Mouse (Mus musculus) mouse trophoblast stem cell (cell line): ENCODE results near the gene Cxcl2.

Experiments
- in situ Hi-C, 2 experiments: fragments of 300-500 bp; cut with MseI, MboI; formaldehyde crosslinking; loops; 2 replicates in 1 of 2; 3 replicates in 1 of 2; pipeline ENCODE4 v1.15.1; 2025

The Cxcl2 gene

GRCm38 (mm10) chr5:90894231-90894630 lies 9.4 kb upstream of the Cxcl2 start:
- in situ Hi-C loops: no loop called here

GRCm38 (mm10) chr5:90897429-90897828 lies 6.2 kb upstream of the Cxcl2 start:
- in situ Hi-C loops: no loop called here

- in situ Hi-C loops: no loop called here
These were observed 4.4 kb upstream of the Cxcl2 start for GRCm38 (mm10) chr5:90899308-90899707.

DNA sequence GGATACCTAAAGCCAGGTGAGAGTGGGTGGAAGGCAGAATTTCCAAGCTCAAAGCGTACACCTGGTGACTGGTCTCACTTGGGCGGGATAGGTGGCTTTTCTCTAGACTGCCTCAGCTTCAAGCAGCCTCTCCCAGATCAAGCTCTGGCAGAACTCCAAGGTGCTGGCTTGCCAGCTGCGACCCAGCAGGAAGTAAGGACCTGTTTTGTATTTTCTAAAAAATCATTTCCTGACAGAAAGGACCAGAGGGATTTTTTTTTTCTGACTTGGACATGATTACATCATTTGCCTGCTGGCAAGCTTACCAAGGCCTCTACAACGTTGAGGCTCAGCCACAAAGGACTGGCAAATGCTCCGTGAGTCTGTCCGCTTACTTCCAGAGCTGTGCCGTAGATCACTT lies 3.5 kb upstream of the Cxcl2 start:
- in situ Hi-C loops: loop anchor here (10.0 kb wide), 1 partner anchor 235 kb away; no protein-coding TSS in a partner anchor

DNA sequence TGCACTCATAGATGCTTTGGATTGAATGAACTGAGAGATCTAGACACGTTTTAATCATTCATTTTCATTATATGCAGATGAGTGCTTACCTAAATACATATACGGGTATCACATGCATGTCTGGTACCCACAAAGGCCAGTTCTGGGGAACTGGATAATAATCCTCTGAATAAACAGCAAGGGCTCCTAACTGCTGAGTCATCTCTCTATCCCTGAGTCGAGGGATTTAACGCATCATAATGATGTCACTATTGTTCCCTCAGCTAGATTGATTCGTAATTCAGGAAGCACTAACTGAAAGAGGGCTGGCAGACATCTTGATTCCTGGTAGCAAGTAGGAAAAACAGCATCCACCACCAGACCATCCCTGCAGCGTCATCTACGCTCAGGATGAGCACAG lies 3.0 kb upstream of the Cxcl2 start:
- in situ Hi-C loops: loop anchor here (10.0 kb wide), 1 partner anchor 236 kb away; no protein-coding TSS in a partner anchor

GRCm38 (mm10) chr5:90902380-90903260 lies 1.1 kb upstream of the Cxcl2 start:
- in situ Hi-C loops: loop anchor here (10.0 kb wide), 1 partner anchor 238 kb away; no protein-coding TSS in a partner anchor

DNA sequence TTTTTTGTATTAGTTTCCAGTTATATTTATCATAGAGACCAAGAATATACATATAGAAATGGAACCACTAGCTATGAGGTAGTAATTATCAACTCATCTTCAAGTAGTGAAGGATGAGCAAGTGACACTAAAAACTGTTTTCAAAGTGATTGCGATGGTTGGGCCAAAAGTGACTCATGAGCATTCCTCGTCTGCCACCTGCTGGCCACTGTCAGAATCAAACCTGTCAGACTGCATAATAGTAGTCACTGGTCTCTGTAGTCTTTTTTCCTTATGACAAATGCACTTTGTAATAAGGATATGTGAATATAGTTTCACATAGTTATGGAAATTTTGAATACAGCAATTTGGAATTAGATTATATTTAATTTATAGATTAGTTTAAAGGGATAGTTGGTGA lies 5.3 kb downstream of the Cxcl2 start:
- in situ Hi-C loops: loop anchor here (10.0 kb wide), 1 partner anchor 244 kb away; no protein-coding TSS in a partner anchor

- in situ Hi-C loops: no loop called here
These were observed 15.8 kb downstream of the Cxcl2 start for GRCm38 (mm10) chr5:90919495-90919894.

DNA sequence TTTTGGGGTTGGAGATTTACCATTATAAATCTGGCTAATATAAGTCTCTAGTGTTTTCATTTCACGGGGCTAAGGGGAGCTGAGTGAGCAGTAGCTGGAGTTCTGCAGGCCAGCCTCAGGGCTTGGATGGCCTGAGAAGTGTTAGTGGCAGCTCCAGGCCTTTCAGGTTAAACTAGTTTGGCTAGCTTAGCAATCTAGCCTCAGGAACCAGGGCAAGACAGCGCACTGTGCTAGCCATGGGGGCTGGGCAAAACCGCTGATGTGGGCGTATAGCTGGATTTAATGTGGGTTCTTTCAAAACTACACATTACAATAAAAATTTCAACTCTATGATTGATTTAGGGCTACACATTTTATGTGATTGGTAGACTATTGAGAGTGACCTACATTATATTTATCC lies 19.3 kb downstream of the Cxcl2 start:
- in situ Hi-C loops: no loop called here

- in situ Hi-C loops: no loop called here
These were observed 26.9 kb downstream of the Cxcl2 start for GRCm38 (mm10) chr5:90930546-90930945.

DNA sequence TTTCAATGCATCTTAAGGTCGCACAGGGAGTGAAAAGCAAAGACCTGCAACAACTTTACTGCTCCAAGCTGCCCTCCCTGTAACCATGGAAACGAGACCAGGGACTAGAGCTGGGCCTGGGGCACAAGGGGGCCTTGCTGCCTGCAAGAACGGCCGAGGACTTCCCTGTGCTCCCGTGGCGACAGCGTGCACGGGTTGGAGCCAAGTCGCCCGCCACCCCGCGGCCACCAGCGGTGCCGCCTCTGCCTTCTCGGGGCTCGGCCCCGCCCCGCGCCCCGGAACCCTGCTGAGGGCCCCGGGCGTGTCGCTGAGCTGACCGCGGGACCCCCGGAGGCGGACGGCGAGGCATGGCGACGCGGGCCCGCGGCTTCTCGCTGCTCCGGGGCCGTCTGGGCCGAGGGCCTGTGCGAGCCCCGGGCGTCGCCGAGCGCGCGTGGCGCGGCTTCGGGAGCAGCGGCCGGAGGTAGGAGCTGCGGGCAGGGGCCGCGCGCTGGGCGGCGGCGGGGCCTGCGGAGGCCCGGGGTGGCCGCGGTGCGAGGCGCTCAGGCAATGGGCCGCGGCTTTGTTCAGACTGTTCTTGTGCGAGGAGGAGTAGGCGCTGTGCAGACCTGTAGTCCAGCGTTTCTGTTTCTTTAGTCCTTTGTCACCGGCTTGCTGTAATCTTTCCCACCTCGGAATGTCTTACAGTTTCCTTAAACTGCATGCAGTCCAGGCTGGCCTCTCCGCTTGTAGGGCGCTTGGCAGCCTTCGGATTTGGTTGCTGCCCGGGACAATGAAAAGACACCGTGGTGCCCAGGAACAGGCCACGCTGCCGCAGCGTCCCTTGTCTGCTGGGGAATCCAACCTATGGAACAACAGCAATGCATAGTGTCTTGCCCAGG lies 27.5 kb downstream of the Cxcl2 start, which contains the start of gene Mthfd2l:
Mthfd2l (plus strand) TSS at position 147 of the 881 bp plus-strand sequence.
- in situ Hi-C loops: no loop called here

GRCm38 (mm10) chr5:90931911-90932310 lies 28.2 kb downstream of the Cxcl2 start:
- in situ Hi-C loops: no loop called here

DNA sequence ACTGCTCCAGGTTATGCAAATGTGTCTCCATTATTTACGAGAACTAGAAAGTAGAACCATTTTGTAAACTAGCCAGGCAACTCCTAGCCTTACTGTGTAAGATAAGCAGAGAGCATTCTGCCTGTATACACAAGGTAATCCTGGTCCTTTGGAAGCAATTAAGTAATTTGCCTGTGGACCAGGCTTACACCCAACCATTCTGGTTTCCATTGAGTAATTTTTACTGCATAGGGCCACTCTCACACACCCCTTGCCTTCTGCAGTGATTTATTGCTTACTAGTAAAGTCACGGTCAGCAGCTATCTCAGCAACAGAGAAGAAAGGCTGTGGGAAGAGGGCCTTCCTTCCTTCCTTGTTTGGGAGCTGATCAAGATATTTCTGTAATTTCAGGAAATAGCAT lies 33.0 kb downstream of the Cxcl2 start:
- in situ Hi-C loops: no loop called here

- in situ Hi-C loops: loop anchor here in 1 of 2 experiments (10.0 kb wide), 1 partner anchor 359 kb away; no protein-coding TSS in a partner anchor
These were observed 41.8 kb downstream of the Cxcl2 start for GRCm38 (mm10) chr5:90945453-90945852.

DNA sequence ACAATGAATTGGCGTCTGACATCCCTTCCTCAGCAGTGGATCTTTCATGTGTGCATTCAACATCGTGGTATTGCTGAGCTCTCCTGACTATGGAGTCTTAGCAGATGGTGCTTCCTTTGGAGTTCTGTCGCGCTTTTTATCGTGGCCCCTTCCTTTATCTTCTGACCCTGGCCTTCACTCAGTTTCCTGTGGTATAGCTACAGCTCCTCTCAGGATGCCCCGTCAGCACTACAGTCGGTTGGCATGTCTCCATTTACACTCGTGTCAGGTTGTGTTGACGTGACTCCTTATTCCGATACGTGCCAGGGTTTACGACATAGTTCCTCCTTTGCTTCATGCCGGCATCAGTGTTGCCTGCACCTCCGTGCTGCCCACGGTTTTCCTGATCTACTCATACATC lies 45.8 kb downstream of the Cxcl2 start:
- in situ Hi-C loops: loop anchor here in 1 of 2 experiments (10.0 kb wide), 1 partner anchor 355 kb away; no protein-coding TSS in a partner anchor

- in situ Hi-C loops: no loop called here
These were observed 47.8 kb downstream of the Cxcl2 start for GRCm38 (mm10) chr5:90951475-90951874.

GRCm38 (mm10) chr5:90952731-90953481 lies 49.2 kb downstream of the Cxcl2 start:
- in situ Hi-C loops: no loop called here
